Mouse (Mus musculus) cerebellum, adult 8-10 months (tissue): ENCODE data around the gene Tma7.

Experiments used
- DNase-seq: peaks from one replicate; pipeline ENCODE4 v3.0.0; 2022

The Tma7 gene

DNA sequence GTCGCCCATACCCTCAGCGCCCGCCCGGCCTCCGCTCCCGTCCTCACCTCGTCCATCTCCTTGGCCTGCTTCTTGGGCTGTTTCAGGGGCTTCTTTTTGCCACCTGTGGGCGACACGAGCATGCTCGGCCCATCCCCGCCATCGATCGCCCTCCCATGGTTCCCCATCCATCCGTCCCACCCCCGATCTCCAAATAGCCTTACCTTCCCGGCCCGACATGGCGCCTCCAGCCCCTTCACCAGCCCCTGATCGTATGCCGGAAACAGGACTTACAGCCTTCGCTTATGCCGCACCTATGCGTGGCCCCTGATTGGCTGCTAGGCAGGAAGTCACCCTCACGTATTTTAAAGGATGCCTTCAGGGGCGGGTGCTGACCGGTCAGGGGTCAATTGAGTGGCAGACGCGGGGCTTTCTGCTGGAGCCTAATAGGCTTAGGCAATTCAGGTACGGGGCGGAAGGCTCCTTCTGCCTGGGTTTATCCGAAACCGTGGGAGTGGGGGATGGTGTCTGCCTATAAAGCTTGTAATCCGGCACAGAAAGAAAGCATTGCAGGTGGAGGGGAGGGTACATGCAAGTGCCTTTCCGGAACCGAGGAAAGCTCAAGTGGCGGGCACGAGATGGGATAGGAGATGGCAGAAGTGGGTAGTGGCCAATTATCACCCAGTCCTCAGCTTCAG lies at the start of gene Tma7, which contains the start of gene Ccdc51:
Gene Tma7 (minus strand): TSS at position 464 of the 677 bp plus-strand sequence.
Gene Ccdc51 (plus strand): TSS at position 370 of the 677 bp plus-strand sequence.
- peak; percentile 80 for DNase-seq

DNA sequence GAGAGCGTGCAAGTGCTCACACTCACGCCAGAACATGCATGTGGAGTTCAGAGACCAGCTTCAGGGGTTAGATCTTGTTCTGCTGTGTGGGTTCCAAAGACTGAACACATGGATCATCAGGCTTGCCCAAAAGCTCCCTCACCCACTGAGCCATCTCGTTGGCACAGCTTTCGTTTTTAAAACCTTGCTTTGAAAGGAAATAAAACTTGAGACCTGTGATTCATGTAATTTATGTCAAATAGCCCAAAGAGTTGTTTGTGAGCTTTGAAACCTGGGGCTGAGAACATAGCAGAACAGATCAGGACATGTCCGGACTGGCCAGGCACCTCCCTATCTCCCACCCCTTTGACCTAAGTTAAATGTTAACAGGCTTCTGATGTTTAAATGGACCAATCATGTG lies 47.7 kb upstream of the Tma7 start:
- DNase-seq = no peak

DNA sequence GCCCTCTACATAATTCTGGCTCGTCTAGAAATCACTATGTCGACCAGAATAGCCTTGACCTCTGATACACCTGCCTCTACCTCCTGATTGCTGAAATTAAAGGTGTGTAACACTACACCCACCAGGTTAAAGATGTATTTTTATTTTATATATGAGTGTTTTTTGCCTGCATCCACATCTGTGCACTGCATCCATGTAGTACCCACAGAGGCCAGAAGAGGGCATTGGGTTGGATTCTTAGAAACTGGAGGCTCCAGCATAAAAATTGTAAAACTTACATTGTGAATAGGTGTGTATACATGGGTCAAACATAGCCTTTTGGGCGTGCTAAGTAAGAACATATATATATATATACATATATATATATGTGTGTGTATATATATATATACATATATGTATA lies 45.8 kb upstream of the Tma7 start:
- DNase-seq = no peak

DNA sequence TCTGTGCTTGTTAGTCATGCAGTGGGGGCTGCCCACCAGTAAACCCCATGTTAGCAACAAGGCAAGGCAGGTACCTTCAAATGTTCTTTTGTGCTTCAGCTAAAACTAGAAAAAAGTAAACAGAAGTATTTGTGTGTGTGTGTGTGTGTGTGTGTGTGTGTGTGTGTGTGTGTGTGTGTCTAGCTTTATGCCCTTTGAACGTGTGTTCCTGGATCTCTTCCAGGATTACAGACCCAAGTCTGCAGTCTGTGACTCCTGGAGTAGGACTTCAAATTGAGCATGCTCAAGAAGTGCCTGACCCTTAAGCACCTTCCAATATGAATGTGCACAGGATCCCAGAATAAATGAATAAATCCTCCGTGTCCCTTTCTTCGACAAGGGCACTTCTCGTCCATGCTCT lies 44.7 kb upstream of the Tma7 start:
- no peak for DNase-seq

DNA sequence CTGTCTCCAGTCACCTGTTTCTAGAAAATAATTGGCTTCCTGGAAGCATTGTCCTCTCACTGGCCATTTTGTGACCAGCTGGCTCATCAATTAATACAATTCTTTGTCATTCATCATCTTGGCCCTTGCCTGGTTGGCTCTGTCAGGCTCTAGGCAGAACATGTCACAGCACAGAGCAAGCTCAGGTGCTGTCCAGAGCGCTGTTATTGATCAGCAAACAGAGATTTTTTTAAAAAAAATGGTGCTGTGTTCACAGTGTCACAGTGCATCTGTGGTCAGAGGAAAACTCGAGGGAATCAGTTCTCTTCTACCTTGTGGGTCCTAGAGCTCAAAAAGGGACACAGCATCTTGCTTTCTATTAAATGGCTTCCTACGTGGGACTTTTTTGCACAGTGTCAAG lies 43.1 kb upstream of the Tma7 start:
- DNase-seq = no peak

DNA sequence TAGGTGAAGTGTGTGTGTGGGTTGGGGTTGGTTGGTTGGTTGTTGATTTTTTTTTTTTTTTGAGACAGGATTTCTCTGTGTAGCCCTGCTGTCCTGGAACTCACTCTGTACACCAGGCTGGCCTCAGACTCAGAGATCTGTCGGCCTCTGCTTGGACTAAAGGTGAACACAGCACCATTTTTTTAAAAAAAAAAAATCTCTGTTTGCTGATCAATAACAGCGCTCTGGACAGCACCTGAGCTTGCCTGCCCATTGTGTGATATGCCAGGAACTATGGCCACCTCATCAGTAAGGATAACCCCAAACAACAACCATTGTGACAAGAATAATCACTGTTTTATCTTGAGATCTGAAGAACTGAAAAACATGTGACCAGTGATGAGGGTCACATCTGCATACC lies 42.7 kb upstream of the Tma7 start:
- no peak for DNase-seq

DNA sequence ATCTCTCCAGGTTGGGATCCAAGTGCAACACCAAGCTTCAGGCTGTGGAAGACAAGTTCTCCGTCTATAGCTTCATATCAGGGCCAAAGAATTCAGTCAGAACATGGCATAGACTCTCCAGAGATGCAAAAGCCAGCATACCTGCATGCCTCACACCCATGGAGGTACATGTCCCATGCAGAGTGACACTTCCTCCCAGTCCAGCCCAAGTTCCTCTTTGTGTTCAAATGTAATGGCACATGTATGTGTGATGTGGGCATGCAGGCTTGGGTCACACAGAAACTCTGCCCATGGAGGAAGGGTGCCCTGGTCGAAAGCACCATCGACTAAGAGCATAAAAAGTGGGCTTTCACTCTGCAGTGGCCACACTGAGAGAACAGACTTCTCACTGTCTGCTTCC lies 41.8 kb upstream of the Tma7 start:
- DNase-seq = no peak

DNA sequence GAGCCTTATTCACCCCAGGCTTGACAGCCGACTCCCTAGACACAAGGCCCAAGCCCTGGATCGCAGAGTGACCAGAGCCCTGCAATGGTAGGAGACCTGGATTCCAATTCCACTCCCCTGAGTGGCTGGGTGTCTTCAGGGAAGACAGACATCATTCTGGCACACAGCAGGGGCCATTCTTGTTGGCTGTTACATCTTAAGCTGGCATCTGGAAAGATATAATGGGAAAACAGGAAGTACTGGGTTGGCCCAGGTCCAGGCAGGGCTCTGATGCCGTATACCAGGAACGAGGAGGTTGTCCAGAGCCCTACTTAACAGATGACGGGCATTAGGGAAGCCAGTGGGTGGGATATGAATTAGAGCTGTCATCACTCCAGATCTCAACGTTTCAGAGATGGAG lies 40.9 kb upstream of the Tma7 start:
- DNase-seq = no peak

DNA sequence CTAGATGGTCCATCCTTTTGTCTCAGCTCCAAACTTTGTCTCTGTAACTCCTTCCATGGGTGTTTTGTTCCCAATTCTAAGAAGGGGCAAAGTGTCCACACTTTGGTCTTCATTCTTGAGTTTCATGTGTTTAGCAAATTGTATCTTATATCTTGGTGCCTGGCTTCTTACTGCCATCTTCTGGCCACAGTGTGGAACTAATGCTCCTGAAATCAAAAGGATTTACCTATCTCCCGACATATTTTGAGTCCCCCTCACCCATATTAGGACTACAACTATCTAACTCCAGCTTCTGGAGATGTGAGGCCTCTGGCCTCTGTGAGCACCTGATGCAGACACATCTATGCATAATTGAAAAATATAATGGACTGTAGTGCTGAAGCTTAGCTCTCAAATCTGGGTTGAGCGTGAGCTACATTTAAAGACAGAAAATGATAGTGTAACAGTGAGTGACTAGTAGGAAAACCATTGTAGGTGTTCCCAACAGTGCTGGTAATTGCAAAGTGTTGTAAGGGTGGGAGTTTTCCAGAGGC lies 40.2 kb upstream of the Tma7 start:
- peak; percentile 26 for DNase-seq

DNA sequence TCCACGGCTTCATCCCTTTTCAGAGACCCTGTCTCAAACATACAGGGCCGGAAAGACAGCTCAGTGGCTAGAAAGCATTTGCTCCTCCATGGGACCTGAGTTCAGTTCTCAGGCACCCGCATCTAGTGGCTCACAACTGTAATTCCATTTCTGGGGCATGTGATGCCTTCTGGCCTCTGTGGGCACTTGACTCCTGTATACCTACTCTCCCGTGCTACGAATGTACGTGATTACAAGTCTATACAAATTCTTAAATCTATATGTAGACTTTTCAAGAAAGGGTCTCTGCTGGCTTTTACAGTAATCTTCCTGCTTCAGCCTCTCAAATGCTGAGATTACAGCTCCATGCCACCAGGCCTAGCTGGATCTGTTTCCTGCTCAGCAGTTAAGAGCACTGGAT lies 38.6 kb upstream of the Tma7 start:
- DNase-seq = no peak

DNA sequence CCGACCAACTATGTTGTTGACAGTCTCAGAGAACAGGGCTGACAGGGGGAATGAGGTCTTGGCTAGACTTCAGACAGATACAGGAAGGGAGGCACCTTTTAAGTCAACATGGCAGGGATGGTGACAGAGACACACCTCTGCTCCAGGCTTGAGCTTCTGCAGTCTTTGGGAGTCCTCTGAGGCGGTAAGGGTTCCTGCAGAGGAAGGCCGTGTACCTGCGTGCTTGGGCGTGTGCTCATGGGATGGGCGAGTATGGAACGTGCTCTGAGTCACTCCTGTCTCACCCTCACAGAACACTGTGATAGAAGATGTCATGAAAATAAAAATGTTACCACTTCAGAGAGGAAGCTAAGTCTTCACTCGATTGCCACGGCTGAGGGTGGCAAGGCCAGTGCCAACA lies 37.2 kb upstream of the Tma7 start:
- DNase-seq = no peak

DNA sequence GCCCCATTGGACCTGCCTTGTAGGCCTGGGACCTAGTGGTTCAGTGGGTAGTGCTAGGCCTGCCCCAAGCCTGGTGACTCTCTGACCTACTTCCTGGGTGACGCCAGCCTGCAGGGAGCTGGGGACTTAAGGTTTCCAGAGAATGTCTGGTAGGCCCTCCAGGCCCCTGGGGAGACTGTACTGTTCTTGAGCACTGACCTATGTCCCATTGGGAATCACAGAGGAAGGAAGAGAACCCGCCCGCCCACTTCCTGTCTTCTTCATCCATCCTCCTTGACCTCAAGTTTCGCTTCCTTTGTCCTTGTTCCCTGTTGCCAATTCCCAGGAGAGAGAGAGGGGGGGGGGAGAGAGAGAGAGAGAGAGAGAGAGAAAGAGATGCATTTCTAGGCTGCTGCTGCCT lies 35.7 kb upstream of the Tma7 start:
- DNase-seq = no peak

DNA sequence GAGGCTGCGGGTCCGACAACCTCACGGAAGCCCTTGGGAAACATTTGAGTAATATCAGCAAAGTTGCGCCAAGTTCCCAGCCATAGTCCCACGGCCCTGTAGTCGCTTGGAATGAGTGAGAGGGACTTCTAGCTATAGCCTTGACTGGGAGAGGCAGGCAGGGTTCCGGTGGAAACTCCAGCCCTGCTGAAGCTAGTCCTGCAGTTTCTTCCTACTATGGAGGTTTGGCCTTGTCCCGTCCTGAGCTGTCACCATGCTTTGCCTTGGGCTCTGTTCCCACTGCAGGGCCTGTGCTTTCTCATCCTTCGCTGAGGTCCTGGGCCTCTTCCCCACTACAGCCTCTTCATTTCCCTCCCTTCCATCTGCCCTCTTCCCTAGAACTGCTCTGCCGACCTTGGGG lies 33.8 kb upstream of the Tma7 start:
- DNase-seq = no peak

DNA sequence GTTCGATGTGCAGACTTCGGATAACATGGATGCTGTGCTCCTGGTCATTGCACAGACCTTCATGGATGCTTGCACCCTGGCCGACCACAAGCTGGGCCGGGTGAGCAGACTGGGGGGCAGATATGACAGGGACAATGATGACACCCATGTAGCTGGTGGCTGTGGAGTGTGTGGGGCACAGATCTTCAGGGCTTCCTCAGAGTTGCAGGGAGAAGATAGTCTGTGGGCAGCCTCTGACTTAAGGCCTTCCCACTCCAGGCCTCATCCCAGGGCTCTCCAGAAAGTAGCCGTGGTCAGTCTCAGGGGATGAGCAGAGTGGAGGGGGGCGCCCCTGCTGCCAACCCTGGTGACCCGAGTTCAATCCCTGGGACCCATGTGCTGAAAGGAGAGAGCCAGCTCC lies 32.5 kb upstream of the Tma7 start:
- no peak for DNase-seq

DNA sequence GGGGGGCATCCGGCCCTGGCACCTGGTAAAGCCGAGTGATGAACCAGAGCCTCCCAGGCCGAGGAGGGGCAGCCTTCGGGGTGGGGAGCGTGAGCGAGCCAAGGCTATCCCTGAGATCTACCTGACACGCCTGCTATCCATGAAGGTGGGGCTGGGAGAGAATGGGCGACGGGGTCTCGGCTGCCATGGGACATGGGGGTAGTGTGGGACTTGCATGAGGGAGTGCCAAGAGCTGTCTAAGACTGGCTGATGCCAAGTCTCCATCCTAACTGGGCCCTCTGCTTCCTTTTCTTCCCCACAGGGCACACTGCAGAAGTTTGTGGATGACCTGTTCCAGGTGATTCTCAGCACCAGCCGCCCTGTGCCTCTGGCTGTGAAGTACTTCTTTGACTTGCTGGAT lies 31.9 kb upstream of the Tma7 start:
- DNase-seq = no peak

DNA sequence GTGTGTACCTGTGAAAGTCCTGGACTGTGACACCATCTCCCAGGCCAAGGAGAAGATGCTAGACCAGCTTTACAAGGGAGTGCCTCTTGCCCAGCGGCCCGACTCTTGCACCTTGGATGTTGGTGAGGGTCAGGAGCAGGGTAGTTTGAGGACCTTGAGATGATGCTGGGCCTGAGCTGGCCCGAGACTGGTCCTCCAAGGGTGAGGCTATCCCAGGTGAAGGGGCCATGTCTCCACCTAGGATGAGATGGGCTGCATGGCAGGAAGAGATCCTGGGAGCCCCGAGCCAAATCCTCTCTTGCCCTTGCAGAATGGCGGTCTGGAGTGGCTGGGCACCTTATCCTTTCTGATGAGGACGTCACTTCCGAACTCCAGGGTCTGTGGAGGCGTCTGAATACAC lies 30.9 kb upstream of the Tma7 start:
- no peak for DNase-seq

DNA sequence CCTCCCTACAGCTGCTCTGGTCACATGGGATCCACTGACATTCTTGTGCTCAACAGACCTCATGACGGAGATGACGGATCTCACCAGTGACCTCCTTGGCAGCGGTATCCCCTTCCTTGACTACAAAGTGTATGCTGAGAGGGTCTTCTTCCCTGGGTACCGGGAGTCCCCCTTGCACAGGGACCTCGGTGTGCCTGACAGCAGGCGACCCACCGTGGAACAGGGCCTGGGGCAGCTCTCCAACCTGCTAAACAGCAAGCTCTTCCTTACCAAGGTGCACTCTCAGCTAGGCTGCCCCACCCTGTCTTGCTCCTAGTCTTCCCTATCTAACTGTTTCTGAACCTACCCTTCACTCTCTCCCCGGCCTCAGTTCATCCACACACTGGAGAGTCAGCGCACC lies 29.2 kb upstream of the Tma7 start:
- DNase-seq = no peak

DNA sequence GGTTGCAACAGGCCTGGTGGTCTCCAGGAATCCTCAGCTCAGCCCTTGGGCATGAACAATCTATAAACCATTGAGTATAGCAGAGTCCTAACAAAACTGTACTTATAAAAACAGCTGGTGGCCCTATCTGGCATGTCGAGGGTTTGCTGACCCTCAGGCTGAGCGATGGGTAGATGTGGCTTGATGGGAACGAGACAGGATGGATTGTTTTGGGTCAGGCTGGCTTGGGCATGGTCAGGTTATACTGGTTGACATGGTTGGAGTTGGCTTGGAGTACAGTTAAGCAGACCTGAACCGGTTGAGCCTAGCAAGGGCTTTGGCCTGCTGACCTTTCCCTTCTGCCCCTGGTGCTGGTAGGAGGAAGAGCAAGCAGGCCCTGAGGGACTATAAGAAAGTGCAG lies 28.7 kb upstream of the Tma7 start:
- DNase-seq = no peak

DNA sequence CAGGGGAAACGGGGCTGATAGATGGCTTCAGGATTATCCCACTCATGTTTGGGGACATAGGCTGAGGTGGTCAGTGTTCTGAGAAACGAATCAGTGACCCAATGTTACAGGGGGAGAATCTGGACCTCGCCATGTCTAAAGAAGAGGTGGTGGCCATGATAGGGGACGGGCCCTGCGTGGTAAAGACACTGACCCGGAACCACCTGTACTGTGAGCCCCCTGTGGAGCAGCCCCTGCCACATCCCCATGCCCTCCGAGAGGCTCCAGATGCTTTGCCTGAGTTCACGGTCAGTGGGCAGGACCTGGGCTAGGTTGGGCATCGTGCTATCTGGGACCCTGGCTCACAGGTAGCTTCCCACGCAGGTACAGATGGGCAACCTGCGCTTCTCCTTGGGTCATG lies 27.9 kb upstream of the Tma7 start:
- DNase-seq = no peak

DNA sequence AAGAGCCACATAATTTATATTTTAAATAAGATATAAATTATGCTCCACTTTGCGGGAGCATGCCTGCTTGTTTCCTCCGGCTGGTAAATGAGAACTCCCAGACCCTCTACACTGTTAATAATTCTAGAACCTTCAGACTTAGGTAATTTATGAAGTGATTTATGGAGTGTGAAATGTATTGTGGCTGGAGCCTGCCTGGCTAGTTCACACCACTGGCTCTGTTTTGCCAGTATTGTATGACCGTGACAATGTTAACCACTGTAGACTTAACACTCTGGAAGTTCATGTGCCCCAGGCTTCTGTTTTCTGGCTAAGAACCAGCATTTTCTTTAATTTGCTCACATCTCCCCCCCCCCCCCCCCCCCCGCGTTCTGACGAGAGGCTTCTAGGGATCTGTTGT lies 25.0 kb upstream of the Tma7 start:
- DNase-seq = no peak

DNA sequence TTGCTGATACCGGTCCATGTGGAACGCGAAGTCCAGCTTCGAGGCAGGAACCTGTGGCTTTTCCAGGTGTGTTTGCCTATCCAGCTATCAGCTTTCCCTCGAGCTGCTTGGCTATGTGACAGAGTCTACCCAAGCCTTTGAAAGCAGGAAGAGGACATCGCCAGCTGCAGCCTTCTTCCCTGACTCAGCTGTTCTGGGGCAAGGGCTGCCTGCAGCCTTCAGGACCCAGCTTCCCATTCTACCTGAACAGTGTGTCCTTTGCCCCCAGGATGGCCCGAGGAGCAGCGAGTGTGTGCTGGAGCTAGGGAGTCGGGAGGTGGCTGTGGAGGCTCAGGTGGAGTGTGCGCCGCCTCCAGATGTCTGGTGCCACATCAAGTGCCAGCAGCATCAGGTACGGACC lies 23.3 kb upstream of the Tma7 start:
- DNase-seq = no peak

DNA sequence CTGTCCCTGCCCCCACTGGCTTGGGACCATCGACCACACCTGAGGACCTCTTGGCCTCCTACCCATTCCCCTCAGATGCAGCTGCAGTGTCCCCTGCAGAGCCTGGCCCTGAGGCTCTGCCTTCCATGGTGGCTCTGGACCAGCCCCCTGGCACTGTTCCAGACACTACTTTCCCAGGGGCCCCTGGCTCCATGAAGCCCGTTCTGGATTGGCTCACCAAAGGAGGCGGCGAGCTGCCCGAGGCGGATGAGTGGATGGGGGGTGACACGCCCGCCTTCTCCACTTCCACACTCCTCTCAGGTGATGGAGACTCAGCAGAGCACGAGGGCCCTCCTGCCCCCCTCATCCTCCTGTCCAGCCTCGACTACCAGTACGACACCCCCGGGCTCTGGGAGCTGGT lies 22.6 kb upstream of the Tma7 start:
- DNase-seq = no peak

DNA sequence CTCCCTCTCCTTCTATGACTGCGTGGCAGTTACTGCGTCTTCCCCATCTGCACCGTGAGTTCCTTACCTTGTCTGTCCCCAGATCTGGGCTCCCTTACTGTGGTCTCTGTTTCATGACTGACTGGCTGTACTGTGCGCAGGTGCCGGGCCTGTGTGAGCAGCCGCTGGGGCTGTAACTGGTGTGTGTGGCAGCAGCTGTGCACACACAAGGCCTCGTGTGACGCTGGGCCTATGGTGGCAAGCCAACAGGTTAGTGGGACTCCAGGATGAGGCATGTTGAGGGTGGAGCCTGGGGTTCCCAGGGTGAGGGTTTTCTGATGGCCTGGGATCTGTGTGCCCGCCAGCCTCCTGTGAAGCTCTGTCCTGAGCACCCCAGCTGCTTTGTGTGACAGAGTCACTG lies 21.7 kb upstream of the Tma7 start:
- no peak for DNase-seq

DNA sequence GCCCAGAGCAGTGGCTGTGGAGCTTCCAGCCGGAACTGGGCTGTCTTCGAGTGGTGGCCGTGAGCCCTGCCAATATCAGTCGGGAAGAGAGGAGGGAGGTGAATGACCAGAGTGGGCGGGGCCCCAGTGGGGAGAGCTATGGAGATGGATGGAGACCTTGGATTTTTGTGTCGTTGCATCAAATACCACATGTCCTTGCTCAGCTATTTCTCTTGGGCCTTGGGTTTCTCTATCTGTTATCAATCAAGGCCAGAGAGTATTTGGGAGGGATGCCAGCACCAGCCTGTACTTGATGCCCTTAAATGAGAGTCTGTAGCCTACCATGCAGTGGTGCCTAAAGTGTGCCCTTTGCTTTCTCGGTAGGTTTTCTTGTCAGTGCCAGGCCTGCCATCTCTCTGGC lies 20.9 kb upstream of the Tma7 start:
- no peak for DNase-seq

DNA sequence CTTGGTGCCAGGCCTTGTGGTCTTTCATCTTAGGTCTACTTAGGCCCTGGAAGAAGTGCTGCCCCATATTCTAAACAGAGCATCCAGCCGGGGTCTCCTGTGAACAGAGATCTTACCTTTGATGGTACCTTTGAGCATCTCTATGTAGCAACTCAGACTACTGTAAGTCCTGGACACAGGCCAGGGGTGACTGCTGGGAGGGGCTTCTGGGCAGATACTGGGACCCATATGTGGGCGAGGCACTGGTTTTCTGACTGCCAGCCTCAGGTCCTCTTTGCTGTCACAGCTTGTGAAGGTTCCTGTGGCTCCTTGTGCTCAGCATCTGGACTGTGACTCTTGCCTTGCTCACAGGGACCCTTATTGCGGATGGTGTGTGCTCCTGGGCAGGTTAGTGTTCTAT lies 20.2 kb upstream of the Tma7 start:
- DNase-seq = no peak
